Mouse (Mus musculus) bone marrow macrophage, adult 2 months (primary cell): ENCODE data around the gene Rnf215. TPM values are rescaled to one million over a fixed set of nuclear protein-coding genes. Genes with fewer than 3 reads are reported as not detected.

Source experiments
- H3K27ac ChIP-seq: 2 replicates; pipeline ENCODE4 v1.5.1; 2012; ENCODE audit warnings: low read depth, low read length; ENCODE audit not compliant: insufficient read depth
- H3K4me1 ChIP-seq: 2 replicates; pipeline ENCODE4 v1.6.1; 2012; ENCODE audit warnings: low read length; ENCODE audit not compliant: control insufficient read depth, insufficient read depth
- H3K4me3 ChIP-seq: 2 replicates; pipeline ENCODE4 v1.5.1; 2012; ENCODE audit warnings: mild to moderate bottlenecking, low read length, moderate library complexity; ENCODE audit not compliant: insufficient read depth
- CTCF ChIP-seq: IDR thresholded peaks from 2 replicates; pipeline ENCODE4 v1.5.1; 2012; ENCODE audit warnings: low read depth, mild to moderate bottlenecking, low read length, moderate library complexity
- POLR2A ChIP-seq: IDR thresholded peaks from 2 replicates; pipeline ENCODE4 v1.6.1; 2012; ENCODE audit warnings: mild to moderate bottlenecking, low read depth, low read length, borderline replicate concordance
- polyA plus RNA-seq: library from polyadenylated mRNA; stranded (reverse); fragments of >200 nt; gene quantifications from 2 replicates; pipeline ENCODE4 v1.2.4, GENCODE M21; 2012; ENCODE audit not compliant: missing spikeins, insufficient read depth, insufficient read length

The Rnf215 gene
- polyA plus RNA-seq, 1 experiment: 15.4 TPM

DNA sequence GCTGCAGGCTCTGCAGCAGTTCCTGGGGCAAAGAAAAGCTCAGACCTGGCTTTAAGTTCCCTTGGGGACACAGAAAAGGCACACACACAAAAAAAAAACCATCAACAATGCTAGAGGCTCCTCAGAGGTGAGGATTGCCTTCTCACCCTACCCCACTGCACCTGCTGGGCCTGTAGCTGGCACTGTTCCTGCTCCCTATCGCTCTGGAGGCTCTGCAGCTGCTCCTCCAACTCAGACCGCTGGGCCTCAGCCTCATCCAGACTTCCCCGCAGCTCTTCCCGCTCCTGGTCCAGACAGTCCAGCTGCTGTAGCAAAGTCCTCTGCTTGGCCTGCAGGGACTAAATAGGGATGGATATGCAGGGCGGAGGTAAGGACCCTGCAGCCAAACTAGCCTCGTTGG, 11.4 kb downstream of the Rnf215 start:
- no peak for TF ChIP-seq CTCF
- no peak for TF ChIP-seq POLR2A
- no peak overlapping the region for H3K4me3 ChIP-seq
- H3K27ac ChIP-seq: no peak overlapping the region
- peaks cover 7% of the 10 kb centered on the region for H3K4me1 ChIP-seq

DNA sequence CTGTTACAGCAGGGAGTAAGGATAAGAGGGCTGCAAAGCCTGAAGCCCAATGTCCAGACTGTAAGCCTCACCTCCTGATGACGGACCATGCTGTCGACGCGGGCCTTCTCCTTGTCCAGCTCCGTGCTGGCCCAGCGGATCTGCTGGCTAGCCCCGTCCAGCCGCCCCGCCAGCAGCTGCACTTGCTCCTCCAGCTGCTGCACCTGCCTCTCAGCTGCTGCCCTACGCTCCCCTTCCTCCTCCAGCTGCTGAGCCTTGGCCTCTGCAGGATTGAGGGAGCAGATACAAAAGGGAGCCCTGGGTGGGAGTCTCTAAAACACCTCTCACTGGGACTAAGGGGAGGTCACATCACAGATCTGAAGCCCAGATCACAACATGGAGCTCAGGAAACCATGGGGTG, 12.1 kb downstream of the Rnf215 start:
- Histone ChIP-seq H3K4me3 (no peak overlapping the region), H3K27ac (no peak overlapping the region), H3K4me1 (peaks cover 4% of the 10 kb centered on the region)
- no peak for TF ChIP-seq CTCF
- TF ChIP-seq POLR2A: no peak

- H3K4me3 ChIP-seq: no peak overlapping the region
- no peak for TF ChIP-seq CTCF
- no peak for TF ChIP-seq POLR2A
- H3K27ac ChIP-seq: no peak overlapping the region
- no peaks in the 10 kb centered on the region for H3K4me1 ChIP-seq
Measured at GRCm38 (mm10) chr11:4148120-4148519, 13.1 kb downstream of the Rnf215 start.

GRCm38 (mm10) chr11:4148536-4149156, 13.6 kb downstream of the Rnf215 start:
- no peak overlapping the region for H3K4me3 ChIP-seq
- no peak overlapping the region for H3K27ac ChIP-seq
- no peaks in the 10 kb centered on the region for H3K4me1 ChIP-seq
- TF ChIP-seq POLR2A: no peak
- TF ChIP-seq CTCF: no peak

GRCm38 (mm10) chr11:4149886-4150285, 14.9 kb downstream of the Rnf215 start:
- Histone ChIP-seq H3K27ac (no peak overlapping the region), H3K4me3 (no peak overlapping the region), H3K4me1 (no peaks in the 10 kb centered on the region)
- TF ChIP-seq POLR2A: no peak
- TF ChIP-seq CTCF: no peak

DNA sequence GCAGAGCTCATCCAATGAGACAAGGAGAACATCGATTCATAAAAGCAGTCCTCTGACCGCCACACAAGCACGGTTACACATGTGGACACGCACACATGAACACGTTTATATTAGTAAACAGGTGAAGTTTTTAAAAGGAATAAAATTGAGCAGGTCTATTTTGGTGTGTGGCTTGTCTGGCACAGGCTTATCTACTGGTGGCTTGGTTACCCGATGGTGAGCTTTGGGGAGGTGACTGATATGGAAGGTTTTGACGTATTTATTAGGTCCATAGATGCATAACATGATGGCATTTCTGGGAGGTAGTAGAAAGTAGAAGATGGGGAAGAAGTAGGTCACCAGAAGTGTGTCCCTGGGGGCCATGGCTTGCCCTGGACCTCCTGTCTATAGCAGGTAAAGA, 18.7 kb downstream of the Rnf215 start:
- TF ChIP-seq CTCF: no peak
- no peak for TF ChIP-seq POLR2A
- Histone ChIP-seq H3K4me1 (no peaks in the 10 kb centered on the region), H3K4me3 (no peak overlapping the region), H3K27ac (no peak overlapping the region)

- H3K27ac ChIP-seq: no peak overlapping the region
- TF ChIP-seq POLR2A: no peak
- no peak for TF ChIP-seq CTCF
- H3K4me1 ChIP-seq: peaks cover 6% of the 10 kb centered on the region
- H3K4me3 ChIP-seq: no peak overlapping the region
Measured at GRCm38 (mm10) chr11:4155641-4156040, 20.6 kb downstream of the Rnf215 start.

- no peak for TF ChIP-seq POLR2A
- no peak overlapping the region for H3K4me3 ChIP-seq
- peaks cover 14% of the 10 kb centered on the region for H3K4me1 ChIP-seq
- no peak overlapping the region for H3K27ac ChIP-seq
Measured at GRCm38 (mm10) chr11:4158676-4159075, 23.7 kb downstream of the Rnf215 start.

GRCm38 (mm10) chr11:4159808-4160708, 25.1 kb downstream of the Rnf215 start, which contains the start of the genes Ccdc157 and Sf3a1:
Gene Ccdc157, minus strand, starts transcription at chr11:4160293.
Gene Sf3a1, plus strand, starts transcription at chr11:4160350.
- Histone ChIP-seq H3K4me1 (peaks cover 14% of the 10 kb centered on the region), H3K4me3 (peak within 1 kb of the TSS; percentile 79), H3K27ac (peak within 1 kb of the TSS; percentile 64)
- TF ChIP-seq POLR2A (no peak), CTCF (no peak)
